Mouse (Mus musculus) heart, postnatal 4 days (tissue): Measurements from ENCODE around the gene Mthfd1. TPM values are rescaled to one million over a fixed set of nuclear protein-coding genes. Genes with fewer than 3 reads are reported as not detected.

Source experiments
- DNase-seq: peaks from one replicate; pipeline ENCODE4 v3.0.0; 2021
- total RNA-seq, 2 experiments: library from RNA; stranded (reverse); gene quantifications; 2 replicates each; pipeline ENCODE4 v1.2.3; 2021

Gene Mthfd1
- total RNA-seq, 2 experiments from 2014 or later = 35.0 to 37.4 TPM

DNA sequence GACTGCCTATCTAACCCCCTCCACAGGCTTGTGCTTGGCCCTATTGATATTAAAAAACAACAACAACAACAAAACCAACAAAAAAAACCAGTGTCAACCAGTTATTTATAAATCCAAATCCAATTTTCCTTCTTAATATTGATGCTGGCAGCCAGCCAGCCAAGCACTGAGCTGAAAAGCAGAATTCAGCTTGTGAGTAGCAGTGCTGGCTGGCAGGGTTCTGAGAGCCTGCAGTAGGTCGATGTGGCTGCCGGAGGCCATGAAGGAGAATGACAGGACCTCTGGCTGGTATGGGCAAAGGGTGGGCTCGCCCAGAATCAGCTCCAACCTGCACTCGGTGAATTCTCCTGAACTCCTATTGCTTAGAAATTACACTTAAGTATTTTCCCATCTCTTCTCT is 49.1 kb downstream of the Mthfd1 start:
- no peak for DNase-seq

DNA sequence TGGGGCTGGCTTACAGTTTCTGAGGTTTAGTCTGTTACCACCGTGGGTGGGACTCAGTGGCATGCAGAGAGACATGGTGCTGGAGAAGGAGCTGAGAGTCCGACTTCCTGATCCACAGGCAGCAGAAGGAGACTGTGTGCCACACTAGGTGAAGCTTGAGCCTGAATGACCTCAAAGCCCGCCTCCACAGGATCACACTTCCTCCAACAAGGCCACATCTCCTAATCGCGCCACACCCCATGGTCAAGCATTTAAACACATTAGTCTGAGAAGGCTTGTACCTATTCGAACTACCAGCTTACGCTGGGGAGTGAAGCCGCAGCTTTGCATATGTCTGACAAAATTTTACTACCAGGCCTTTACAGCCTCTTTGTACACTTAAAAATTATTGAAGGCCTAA is 50.0 kb downstream of the Mthfd1 start:
- no peak for DNase-seq

DNA sequence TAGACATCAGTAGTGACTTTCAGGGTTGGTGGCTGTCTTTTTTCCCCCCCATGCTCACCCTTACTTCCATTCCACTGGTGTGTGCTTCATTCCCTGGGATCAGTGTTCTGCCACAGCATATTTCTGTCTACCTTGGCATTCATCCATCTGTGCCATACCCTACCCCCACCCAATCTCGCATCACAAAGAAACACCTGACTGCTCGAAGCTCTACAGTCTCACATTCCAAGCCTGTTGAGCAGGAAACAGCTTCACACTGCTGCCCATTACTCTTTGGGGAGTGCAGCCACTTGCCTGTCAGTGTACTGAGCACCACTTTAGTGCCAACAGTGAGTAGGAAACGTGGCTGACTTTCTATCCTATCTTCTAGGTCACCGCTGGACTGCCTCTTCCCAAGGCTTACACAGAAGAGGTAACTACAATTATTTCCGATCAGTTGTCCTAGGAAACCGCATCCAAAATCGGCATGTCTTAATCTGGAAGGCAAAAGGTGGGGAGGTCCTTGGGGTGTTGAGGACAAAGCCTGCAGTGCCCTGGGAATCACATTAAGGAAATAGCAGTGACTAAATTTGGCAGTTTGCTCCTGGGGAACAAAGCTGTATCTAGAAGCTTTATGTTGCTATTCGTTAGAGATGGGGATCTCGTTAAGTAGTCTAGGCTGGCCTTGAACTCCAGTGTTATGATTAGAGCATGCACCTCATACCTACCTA is 51.9 kb downstream of the Mthfd1 start:
- DNase-seq = no peak

DNA sequence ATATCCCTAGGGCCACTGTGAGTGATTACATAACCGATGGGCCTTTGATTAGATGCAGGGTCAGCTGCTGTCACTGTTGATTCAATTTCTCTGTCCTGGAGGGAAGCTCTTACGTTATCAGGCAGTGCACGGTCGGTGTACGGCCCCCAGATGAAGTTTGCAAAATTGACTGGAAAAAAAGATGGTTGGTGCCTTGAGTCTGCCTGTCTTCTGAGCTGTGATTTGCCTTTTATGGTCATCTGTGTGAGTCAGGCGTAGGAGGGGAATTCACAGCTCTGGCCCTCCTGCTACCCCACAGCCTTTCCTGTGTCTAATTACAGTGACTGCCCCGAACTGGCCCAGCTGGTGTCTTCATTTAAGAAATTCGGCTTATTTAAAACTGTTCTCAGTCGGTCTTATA is 52.9 kb downstream of the Mthfd1 start:
- peak; percentile 43 for DNase-seq

DNA sequence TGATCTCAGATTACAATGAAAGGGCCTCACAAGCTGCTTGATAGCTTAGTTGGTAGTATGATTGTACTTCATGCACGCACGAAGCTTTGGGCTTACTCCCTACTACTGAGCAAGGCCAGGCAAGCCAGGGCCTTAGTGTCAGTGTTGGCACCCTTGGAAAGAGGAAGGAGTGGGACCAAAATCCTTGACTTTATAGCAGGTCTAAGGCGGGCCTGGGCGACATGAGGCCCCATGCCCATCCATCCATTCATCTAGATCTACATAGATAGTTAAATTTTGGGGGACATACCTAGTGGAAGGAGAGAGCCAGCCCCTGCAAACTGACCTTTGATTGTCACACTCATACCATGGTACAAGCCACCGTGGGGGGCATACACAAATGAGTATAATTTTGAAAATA is 53.3 kb downstream of the Mthfd1 start:
- DNase-seq = no peak

DNA sequence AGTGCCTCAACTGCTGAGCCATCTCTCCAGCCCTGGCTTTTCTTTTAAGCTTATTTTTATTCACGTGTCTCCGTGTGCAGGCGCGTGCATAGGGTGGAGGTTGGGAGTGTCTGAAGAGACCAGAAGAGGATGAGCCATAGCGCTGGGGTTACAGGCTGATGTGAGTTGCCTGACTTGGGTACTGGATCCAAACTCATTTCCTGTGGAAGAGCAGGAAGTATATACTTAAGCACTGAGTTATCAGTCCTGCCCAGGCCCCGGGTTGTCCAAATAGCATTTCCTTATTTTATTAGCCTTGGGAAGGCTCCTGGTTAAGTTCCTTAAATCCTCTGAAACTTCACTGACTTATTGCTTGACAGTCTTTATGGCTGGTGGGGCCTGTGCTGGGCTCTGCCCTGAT is 54.9 kb downstream of the Mthfd1 start:
- no peak for DNase-seq

DNA sequence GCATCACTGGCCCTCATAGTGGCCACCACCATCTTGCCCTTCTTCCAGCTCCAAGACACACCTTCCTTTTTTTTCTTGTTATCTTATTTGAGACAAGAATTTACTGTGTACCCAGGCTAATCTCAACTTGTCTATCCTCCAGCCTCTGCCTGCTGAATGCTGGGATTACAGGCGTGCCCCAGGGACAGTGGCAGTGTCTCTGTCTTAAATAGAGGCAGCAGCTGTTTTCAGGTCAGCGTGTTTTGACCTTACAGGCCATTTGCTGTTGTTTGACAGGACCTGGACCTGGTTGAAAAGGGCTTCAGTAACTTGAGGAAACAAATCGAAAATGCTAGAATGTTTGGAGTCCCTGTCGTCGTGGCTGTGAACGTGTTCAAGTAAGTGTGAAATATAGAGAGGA is 55.5 kb downstream of the Mthfd1 start:
- DNase-seq = no peak

DNA sequence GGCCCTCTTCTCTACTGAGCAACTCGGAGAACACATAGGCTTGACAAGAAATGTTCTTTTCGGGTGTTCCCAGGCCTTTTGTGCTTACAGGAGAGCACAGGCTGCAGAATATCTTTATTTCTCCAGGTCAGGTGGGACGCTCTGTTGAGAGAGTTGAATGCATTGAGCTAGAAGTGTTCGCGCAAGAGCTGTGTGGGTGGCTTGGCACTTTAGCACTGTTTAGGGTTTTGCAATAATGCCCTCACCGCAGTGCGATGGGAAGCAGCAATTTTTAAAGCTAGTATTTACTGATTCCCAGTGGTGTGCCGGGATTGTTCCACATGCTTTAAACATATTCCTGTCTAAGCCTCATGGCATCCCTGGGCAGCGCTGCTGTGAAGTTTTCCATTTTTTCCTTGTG is 56.1 kb downstream of the Mthfd1 start:
- DNase-seq = no peak

DNA sequence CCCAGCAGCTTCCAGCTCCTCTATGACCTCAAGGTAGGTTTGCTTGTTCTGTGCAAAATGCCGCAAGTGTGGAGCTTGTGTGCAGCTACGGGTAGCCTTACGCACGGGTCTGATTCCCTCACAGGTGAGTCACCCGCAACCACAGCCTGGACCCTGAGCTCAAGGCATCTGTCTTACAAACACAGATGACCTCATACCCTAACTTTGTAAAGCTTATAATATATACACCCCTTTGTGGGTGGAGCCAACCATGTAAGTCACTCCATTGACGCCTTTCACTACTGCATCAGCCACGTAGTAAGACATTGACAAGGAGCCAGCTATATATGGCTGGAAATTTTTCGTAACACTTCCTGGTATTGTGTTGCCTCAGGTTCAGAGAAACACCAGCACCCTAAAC is 56.9 kb downstream of the Mthfd1 start:
- DNase-seq = no peak

DNA sequence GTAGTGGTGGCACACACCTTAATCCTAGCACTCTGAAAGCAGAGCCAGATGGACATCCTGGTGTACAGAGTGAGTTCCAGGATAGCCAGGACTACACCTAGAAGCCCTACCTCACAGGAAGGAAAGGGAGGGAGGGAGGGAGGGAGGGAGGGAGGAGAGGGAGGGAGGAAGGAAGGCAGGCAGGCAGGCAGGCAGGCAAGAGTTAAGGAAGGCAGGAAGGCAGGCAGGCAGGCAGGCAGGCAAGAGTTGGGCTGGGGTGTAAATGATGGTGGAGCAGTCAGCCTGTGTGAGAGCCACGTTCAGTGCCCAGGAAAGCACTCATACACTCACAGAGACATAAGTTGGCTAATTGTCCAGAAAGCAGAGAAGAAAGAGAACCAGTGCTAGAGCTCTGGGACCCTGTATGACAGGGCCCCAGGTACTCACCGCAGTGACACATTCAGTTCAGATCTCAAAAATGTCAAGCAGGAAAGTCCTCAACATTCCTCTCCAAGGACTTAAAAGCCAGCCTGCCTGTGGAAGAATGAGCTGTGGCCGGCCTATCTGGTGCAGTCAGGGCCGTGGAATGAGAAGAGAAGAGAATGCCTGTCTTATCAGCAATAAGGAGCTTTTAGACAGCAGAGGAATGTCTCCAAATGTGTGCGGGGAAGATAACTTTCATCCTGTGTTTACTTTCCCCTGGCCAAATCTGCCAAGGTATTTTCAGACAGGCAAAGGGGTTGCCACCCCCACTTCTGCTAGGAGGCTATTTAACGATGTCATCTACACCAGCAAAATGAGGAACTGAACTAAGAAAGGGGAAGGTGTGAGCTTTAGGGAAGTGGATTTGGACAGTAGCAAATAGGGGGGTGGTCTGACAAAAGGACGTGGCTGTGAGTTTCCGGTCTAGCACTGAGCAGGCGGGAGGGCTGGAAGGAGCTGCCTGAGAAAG is 63.4 kb downstream of the Mthfd1 start:
- DNase-seq = no peak

DNA sequence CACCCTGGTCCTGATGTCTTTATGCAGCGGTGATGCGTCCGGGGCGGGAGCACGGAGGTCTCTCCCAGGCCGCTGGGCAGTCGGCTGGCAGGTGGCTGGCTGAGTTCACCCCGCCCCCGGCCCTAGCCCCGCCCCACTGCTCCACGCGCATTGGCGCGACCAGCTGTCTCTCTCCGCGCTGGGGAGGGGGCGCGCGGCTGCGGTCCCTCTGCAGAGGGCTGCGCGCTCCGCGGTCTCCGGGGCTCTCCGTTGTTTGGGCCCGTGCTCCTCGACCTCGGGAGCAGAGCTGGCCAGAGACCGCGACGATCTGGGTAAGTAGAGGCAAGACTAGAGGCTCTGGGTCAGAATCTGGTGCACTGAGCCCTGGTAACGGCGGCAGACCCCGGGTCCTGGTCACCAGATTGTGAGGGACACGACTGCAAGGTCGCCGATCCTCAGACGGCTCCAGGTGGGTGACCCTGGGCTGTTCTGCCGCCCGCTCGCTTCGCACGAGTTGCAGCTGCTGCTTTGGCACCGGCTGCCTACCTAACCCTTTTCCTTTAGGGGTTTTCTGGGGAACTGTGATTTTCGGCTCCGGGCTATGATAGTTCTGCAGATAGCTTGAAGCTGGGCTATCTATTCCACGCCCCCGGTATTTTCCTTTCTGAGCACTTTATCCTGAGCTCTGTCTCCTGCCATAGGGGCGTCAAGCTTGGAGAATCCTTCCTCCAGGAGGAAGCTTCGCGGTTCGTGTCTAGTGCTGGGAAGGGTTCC is 69.8 kb downstream of the Mthfd1 start, which contains the start of gene Akap5:
TSS of gene Akap5 (plus strand) at position 213 of the 753 bp plus-strand sequence.
- peak; percentile 70 for DNase-seq

DNA sequence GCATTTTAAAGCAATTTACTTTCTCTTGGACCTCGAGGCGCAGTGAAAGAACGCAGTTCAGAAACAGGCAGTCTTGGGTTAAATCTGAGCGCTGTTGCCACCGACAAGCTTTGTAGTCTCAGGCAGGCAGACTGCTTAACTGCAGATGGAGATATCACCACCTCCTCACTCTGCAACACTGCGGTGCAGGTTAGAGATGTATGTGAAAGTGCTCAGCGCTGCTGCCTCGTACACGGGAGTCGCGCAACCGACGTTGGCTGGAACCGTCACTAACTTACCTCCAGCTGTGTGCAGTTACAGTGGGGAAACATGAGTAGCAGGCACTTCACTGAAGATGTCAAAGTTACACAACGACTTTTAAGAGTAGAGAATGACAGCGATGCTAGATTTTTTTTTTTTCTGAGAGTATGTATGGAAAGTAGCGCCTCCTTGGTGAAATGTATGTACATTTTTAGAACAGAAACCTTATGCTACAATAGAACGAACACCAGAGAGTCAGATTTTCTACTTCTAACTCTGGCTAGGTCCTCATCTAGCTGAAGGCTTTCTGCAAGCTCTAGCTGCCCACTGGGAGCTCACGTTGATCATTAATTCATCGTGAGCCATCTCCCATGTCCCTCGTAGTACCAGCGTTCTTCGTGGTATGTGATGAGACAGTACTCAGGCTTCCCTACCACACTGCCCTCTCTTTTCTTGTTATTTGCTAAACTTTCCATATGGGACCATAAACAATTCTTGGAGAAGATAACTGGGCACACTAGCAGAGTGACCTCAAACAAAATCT is 71.5 kb downstream of the Mthfd1 start:
- no peak for DNase-seq

DNA sequence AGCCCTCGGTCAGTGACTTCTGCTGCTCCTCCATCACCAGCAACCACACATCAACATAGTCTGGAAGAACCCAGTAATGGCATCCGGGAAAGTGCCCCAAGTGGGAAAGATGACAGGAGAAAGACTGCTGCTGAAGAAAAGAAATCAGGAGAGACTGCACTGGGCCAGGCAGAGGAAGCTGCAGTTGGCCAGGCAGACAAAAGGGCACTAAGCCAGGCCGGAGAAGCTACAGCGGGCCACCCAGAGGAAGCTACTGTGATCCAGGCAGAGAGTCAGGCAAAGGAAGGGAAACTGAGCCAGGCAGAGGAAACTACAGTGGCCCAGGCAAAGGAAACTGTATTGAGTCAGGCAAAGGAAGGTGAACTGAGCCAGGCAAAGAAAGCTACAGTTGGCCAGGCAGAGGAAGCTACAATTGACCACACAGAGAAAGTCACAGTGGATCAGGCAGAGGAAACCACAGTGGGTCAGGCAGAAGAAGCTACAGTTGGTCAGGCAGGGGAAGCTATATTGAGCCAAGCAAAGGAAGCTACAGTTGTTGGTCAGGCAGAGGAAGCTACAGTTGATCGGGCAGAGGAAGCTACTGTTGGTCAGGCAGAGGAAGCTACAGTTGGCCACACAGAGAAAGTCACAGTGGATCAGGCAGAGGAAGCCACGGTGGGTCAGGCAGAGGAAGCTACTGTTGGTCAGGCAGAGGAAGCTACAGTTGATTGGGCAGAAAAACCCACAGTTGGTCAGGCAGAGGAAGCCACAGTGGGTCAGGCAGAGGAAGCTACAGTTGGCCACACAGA is 73.7 kb downstream of the Mthfd1 start:
- DNase-seq = no peak

DNA sequence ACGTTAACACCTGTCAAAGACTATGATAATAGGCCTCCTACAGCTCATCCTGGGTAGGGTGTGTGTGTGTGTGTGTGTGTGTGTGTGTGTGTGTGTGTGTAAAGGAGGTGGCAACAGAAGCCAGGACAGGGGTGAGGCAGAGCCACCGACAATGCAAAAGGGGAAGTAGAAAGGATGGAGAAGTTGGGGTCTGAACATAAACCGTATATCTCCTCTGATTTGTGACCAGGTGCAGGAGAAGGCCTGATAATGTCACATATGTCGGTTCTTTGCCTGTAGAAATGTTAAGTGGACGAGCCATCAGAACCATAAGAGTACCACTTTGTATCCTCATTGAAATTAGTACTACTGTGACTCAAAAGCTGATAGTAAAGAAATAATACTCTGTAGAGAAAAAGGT is 78.6 kb downstream of the Mthfd1 start:
- no peak for DNase-seq

DNA sequence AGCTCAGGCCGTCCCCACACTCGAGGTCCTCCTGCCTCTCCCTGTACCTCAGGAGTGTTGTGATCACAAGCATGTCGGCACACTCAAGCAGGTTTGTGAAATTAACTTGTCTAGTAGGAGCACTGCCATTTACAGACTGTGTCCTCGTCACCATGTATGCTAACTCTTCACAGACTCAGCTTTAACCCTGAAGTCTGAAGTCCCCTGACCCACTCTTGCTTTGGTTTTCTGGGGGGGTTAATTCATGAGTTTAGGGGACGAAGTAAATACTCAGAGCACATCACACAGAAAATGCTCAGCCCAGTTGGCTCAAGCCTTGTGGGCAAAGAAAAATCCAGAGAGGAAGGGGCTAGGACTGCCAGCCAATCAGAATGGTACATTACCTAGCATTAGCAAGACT is 80.5 kb downstream of the Mthfd1 start:
- no peak for DNase-seq

DNA sequence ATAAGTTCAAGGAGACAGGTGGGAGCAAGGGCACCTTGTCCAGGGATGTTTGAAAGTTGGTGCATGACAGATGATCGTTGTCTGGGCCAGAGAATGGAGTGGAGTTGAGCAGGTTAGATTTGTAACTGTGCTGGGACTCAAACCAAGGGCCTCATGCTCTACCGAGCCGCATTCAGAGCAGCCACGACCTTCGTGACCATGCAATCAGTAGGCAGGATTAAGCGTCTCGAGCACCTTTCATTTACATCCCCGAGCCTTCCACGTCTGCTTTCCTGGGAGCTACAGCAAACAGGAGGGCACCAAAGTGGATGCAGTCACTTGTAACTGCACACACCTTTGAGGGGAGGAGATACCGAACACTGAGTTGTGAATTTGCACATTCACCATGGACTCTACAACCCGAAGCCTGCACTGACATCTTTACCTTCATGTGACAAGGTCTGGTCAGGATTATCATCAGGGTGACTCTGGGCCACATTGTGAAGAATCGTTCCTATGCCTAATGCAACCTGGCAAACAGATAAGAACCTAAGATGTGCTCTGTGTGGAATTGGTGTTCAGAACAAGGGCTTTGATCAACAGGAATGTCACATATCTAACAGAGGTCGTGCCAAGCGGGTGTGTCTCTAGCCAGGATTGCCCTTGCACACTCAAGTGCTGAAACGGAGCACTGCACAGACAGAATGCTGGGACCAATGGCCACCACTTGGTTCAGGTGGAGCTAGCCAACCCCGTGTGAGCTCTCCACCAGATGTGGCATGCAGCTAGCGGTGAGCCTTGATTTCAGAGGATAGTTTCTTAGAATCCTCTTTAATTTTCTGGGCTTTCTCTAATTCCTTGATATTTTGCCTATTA is 81.2 kb downstream of the Mthfd1 start:
- DNase-seq = no peak

DNA sequence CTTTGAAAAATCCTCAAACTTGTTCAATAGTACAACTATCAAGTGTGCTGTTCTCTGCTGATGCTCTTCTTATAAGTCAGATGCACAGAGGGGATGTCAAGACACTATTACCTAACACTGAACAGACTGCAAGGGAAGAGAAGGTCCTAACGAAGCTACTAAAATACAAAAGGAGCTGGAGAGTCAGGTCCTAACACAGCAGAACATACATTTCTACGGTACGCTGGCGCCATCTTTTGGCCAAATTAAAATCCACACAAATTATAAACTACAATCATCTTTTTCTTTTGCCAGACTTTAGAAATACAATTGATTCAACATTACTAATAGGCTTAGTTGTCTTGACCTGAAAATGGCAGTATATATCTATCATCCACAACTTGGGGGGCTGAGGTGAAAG is 86.0 kb downstream of the Mthfd1 start:
- peak; percentile 76 for DNase-seq

DNA sequence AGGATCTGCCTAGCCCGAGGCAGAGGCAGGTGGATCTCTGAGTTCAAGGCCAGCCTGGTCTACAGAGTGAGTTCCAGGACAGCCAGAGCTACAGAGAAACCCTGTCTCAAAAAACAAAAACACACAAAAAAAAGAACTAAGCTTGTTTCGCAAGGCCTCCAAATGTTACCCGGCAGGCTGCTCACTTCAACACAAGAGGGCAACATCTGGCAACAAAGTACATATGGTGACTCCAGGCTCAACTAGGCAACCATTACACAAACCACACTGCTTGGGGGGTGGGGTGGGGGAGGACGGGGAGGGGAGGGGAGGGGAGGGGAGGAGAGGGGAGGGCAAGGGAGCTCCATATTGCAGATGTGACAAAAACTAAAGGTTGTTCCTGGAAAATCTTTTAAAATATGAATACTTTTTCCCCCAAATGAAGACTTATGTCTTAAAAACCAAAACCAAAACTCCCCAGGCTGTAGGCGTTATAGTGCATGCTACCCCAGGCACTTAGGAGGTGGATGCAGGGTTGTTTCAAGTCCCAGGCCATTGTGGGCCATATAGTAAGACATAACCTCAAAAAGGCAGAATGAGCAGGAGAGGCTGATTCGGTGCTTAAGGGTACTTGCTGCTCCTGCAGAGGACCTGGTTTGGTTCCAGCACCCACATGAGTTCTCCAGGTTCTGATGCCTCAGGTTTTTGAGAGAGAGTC is 90.8 kb downstream of the Mthfd1 start:
- DNase-seq = peak; percentile 13

DNA sequence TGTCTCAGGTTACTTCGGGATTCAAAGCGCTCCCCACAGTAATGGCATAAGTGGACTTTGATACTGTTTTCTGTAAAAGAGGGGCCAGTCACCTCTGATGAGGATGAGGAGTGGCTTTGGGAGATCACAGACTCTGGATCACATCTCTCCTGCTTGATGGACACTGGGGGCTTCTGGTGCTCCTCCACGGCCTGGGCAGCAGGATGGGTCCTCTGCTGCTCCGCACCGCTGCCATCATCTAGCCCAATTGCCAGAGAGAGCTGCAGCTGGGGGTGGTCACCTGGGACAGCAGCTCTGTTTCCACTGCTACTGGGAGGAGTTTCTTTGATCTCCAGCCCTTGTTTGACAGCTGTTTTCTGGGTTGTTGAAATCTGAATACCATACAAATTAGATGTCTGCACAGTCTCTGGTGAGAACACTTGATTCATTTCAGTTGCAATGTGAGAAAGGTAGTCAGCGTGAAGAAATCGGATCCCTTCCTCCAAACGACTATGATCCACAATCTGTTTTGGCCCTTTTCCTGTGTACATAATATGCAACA is 94.7 kb downstream of the Mthfd1 start:
- DNase-seq = no peak
